Mouse (Mus musculus): ENCODE data around the gene Ccdc154. TPM values are rescaled to one million over a fixed set of nuclear protein-coding genes. Genes with fewer than 3 reads are reported as not detected.

The Ccdc154 gene
- polyA plus RNA-seq, 1 experiment, result not detected

- TF ChIP-seq GATA1 (IDR thresholded peaks at IDR 0.05; ENCODE audit: borderline replicate concordance, low read length), result no peak
- no peak for TF ChIP-seq FLI1 (IDR thresholded peaks at IDR 0.05; ENCODE audit: low read length)
- peaks cover 99% of the 10 kb centered on the region for H3K36me3 ChIP-seq (replicated peaks; ENCODE audit: low read length)
Observed at GRCm38 (mm10) chr17:25210680-25211466, 48.6 kb downstream of the Ccdc154 start.

GRCm38 (mm10) chr17:25211705-25212104 lies 49.4 kb downstream of the Ccdc154 start:
- Histone ChIP-seq H3K4me3 (replicated peaks) (no peak overlapping the region), H3K36me3 (replicated peaks; ENCODE audit: low read length) (peaks cover 99% of the 10 kb centered on the region), H3K4me1 (peaks cover 30% of the 10 kb centered on the region), H3K9me3 (no peaks in the 10 kb centered on the region), H3K27me3 (replicated peaks) (no peaks in the 10 kb centered on the region)
- no peak for TF ChIP-seq FLI1 (IDR thresholded peaks at IDR 0.05; ENCODE audit: low read length)

More at GRCm38 (mm10) chr17:25210680-25211466, 48.6 kb downstream of the Ccdc154 start:
- H3K9me3 ChIP-seq, result no peaks in the 10 kb centered on the region
- H3K27me3 ChIP-seq (replicated peaks), result no peaks in the 10 kb centered on the region
- no peak overlapping the region for H3K4me3 ChIP-seq (replicated peaks)
- H3K4me1 ChIP-seq, result peaks cover 26% of the 10 kb centered on the region

- Histone ChIP-seq H3K4me1 (peaks cover 57% of the 10 kb centered on the region), H3K4me3 (replicated peaks) (no peak overlapping the region), H3K9me3 (no peaks in the 10 kb centered on the region), H3K36me3 (replicated peaks; ENCODE audit: low read length) (peaks cover 98% of the 10 kb centered on the region), H3K27me3 (replicated peaks) (no peaks in the 10 kb centered on the region)
- TF ChIP-seq FLI1 (IDR thresholded peaks at IDR 0.05; ENCODE audit: low read length), result no peak
- no peak for TF ChIP-seq GATA1 (IDR thresholded peaks at IDR 0.05; ENCODE audit: borderline replicate concordance, low read length)
Observed at GRCm38 (mm10) chr17:25215431-25215830, 53.2 kb downstream of the Ccdc154 start.

- Histone ChIP-seq H3K27me3 (replicated peaks) (no peaks in the 10 kb centered on the region), H3K4me3 (replicated peaks) (peak overlapping the region; percentile 35), H3K4me1 (peaks cover 78% of the 10 kb centered on the region), H3K36me3 (replicated peaks; ENCODE audit: low read length) (peaks cover 78% of the 10 kb centered on the region), H3K9me3 (no peaks in the 10 kb centered on the region)
- TF ChIP-seq GATA1 (IDR thresholded peaks at IDR 0.05; ENCODE audit: borderline replicate concordance, low read length) (no peak), FLI1 (IDR thresholded peaks at IDR 0.05; ENCODE audit: low read length) (no peak)
Observed at GRCm38 (mm10) chr17:25218967-25219366, 56.7 kb downstream of the Ccdc154 start.

GRCm38 (mm10) chr17:25219492-25220295 lies 57.4 kb downstream of the Ccdc154 start:
- peaks cover 82% of the 10 kb centered on the region for H3K4me1 ChIP-seq
- H3K36me3 ChIP-seq (replicated peaks; ENCODE audit: low read length), result peaks cover 75% of the 10 kb centered on the region
- peak overlapping the region; percentile 42 for H3K4me3 ChIP-seq (replicated peaks)
- no peaks in the 10 kb centered on the region for H3K27me3 ChIP-seq (replicated peaks)
- no peak for TF ChIP-seq GATA1 (IDR thresholded peaks at IDR 0.05; ENCODE audit: borderline replicate concordance, low read length)
- no peak for TF ChIP-seq FLI1 (IDR thresholded peaks at IDR 0.05; ENCODE audit: low read length)
- no peaks in the 10 kb centered on the region for H3K9me3 ChIP-seq

- no peaks in the 10 kb centered on the region for H3K9me3 ChIP-seq
- no peaks in the 10 kb centered on the region for H3K27me3 ChIP-seq (replicated peaks)
- H3K4me1 ChIP-seq, result peaks cover 86% of the 10 kb centered on the region
- TF ChIP-seq GATA1 (IDR thresholded peaks at IDR 0.05; ENCODE audit: borderline replicate concordance, low read length) (no peak), FLI1 (IDR thresholded peaks at IDR 0.05; ENCODE audit: low read length) (no peak)
- H3K36me3 ChIP-seq (replicated peaks; ENCODE audit: low read length), result peaks cover 72% of the 10 kb centered on the region
- peak overlapping the region; percentile 90 for H3K4me3 ChIP-seq (replicated peaks)
Observed at GRCm38 (mm10) chr17:25220746-25221145, 58.5 kb downstream of the Ccdc154 start.

Other genes starting within 250 kb of the Ccdc154 start
- 20.5 and 36.6 TPM in 2 replicates for gene Mapk8ip3, start 225.5 kb upstream of the Ccdc154 start, polyA plus RNA-seq (2012; ENCODE audit: insufficient read depth, low replicate concordance)
- 3.5 and 8.6 TPM in 2 replicates for gene Jpt2, start 201.8 kb upstream of the Ccdc154 start, polyA plus RNA-seq (2012; ENCODE audit: insufficient read depth, low replicate concordance)
- gene Cramp1l, start 146.7 kb upstream of the Ccdc154 start, polyA plus RNA-seq (2012; ENCODE audit: insufficient read depth, low replicate concordance), result 4.5 and 5.5 TPM in 2 replicates
- gene Ift140, start 146.4 kb upstream of the Ccdc154 start, polyA plus RNA-seq (2012; ENCODE audit: insufficient read depth, low replicate concordance), result 6.9 and 7.4 TPM in 2 replicates
- not detected in 2 replicates for gene Tmem204, start 78.9 kb upstream of the Ccdc154 start, polyA plus RNA-seq (2012; ENCODE audit: insufficient read depth, low replicate concordance)
- gene Telo2, start 46.5 kb upstream of the Ccdc154 start, polyA plus RNA-seq (2012; ENCODE audit: insufficient read depth, low replicate concordance), result 9.1 and 27.2 TPM in 2 replicates
- gene Ptx4, start 41.7 kb upstream of the Ccdc154 start, polyA plus RNA-seq (2012; ENCODE audit: insufficient read depth, low replicate concordance), result 0.12 TPM in 1 of 2 replicates, not detected in the other
- gene Clcn7, start 29.1 kb upstream of the Ccdc154 start, polyA plus RNA-seq (2012; ENCODE audit: insufficient read depth, low replicate concordance), result 17.8 and 22.0 TPM in 2 replicates
- not detected in 2 replicates for gene Gm38655, start 13.0 kb downstream of the Ccdc154 start, polyA plus RNA-seq (2012; ENCODE audit: insufficient read depth, low replicate concordance)
- 31.5 and 33.2 TPM in 2 replicates for gene BC003965, start 22.1 kb downstream of the Ccdc154 start, polyA plus RNA-seq (2012; ENCODE audit: insufficient read depth, low replicate concordance)
- gene Unkl, start 25.9 kb downstream of the Ccdc154 start, polyA plus RNA-seq (2012; ENCODE audit: insufficient read depth, low replicate concordance), result 20.2 and 51.9 TPM in 2 replicates
- gene Gnptg, start 77.7 kb downstream of the Ccdc154 start, polyA plus RNA-seq (2012; ENCODE audit: insufficient read depth, low replicate concordance), result 27.2 and 30.1 TPM in 2 replicates
- gene Tsr3, start 77.7 kb downstream of the Ccdc154 start, polyA plus RNA-seq (2012; ENCODE audit: insufficient read depth, low replicate concordance), result 12.5 and 25.4 TPM in 2 replicates
- 1.7 and 2.7 TPM in 2 replicates for gene Baiap3, start 93.9 kb downstream of the Ccdc154 start, polyA plus RNA-seq (2012; ENCODE audit: insufficient read depth, low replicate concordance)
- 72.7 and 190 TPM in 2 replicates for gene Ube2i, start 112.2 kb downstream of the Ccdc154 start, polyA plus RNA-seq (2012; ENCODE audit: insufficient read depth, low replicate concordance)
- 1.5 and 34.1 TPM in 2 replicates for gene Prss34, start 135.9 kb downstream of the Ccdc154 start, polyA plus RNA-seq (2012; ENCODE audit: insufficient read depth, low replicate concordance)
- gene Prss28, start 146.2 kb downstream of the Ccdc154 start, polyA plus RNA-seq (2012; ENCODE audit: insufficient read depth, low replicate concordance), result 0.68 TPM in 1 of 2 replicates, not detected in the other
- gene Prss29, start 156.2 kb downstream of the Ccdc154 start, polyA plus RNA-seq (2012; ENCODE audit: insufficient read depth, low replicate concordance), result not detected in 2 replicates
- gene Tpsab1, start 183.1 kb downstream of the Ccdc154 start, polyA plus RNA-seq (2012; ENCODE audit: insufficient read depth, low replicate concordance), result 0.23 TPM in 1 of 2 replicates, not detected in the other
- gene Tpsb2, start 203.8 kb downstream of the Ccdc154 start, polyA plus RNA-seq (2012; ENCODE audit: insufficient read depth, low replicate concordance), result 0.26 TPM in 1 of 2 replicates, not detected in the other
- gene Tpsg1, start 206.8 kb downstream of the Ccdc154 start, polyA plus RNA-seq (2012; ENCODE audit: insufficient read depth, low replicate concordance), result not detected in 2 replicates

Measured in megakaryocyte, embryonic 14.5 days (primary cell).